Mouse (Mus musculus) cerebellum, adult 2 months (tissue): ENCODE measurements at regions not wholly inside any gene's neighbourhood (a gene's known extent, or its start where the extent isn't known, plus 50 kb on each side); places are given as distances from the start of the nearest gene placed in this dataset.

Experiments
- DNase-seq, 2 experiments: peaks; one replicate each; pipeline ENCODE4 v3.0.0; 2021
- H3K27ac ChIP-seq: fragments of 200-500 bp; 2 replicates; pipeline ENCODE4 v1.5.1; 2012; ENCODE audit warnings: low read length, control low read depth, inconsistent platforms; ENCODE audit not compliant: insufficient read depth
- H3K27me3 ChIP-seq: fragments of 200-500 bp; 2 replicates; pipeline ENCODE4 v1.6.1; 2012; ENCODE audit warnings: inconsistent platforms, mild to moderate bottlenecking, low read length, moderate library complexity; ENCODE audit not compliant: control insufficient read depth, insufficient read depth
- H3K4me1 ChIP-seq: fragments of 200-500 bp; 2 replicates; pipeline ENCODE4 v1.6.1; 2011; ENCODE audit warnings: low read length; ENCODE audit not compliant: control insufficient read depth, insufficient read depth
- H3K4me3 ChIP-seq: fragments of 200-500 bp; replicated peaks from 2 replicates; pipeline ENCODE3; 2011; ENCODE audit warnings: mild to moderate bottlenecking, low read depth, low read length, control low read depth; ENCODE audit not compliant: insufficient read depth
- CTCF ChIP-seq: fragments of 200-500 bp; IDR thresholded peaks from 2 replicates; pipeline ENCODE4 v1.5.1; 2011; ENCODE audit warnings: low read depth, mild to moderate bottlenecking, control low read depth, low read length, moderate library complexity, borderline replicate concordance; ENCODE audit not compliant: insufficient read depth
- POLR2A ChIP-seq: fragments of 200-500 bp; IDR thresholded peaks from 2 replicates; pipeline ENCODE4 v1.6.1; 2011; ENCODE audit warnings: low read length, control low read depth, borderline replicate concordance; ENCODE audit not compliant: insufficient read depth
- WGBS: fragments of 180-500 bp; shearing (Covaris S2); methylation state at CpG from one replicate; pipeline ENCODE4 v1.1.7; 2018; 5-methylcytosine and 5-hydroxymethylcytosine counted together

DNA sequence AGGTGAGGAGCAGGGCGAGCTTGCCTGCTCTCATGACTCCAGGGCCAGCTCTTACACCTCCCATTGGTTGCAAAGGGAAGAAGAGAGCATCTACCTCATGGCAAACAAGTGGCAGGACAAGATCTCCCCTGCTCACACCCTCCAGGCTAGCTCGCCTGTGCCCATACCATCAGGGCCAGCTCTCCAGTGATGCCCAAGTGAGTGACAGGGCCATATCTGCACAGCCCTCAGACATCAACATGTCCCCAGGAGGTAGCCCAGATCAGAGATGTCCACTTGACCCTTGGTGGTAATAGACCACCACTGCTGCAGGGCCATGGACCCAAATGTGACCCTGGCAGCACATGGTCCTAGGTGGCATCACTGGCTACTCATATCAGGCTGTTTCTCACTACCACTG is 133.9 kb upstream of the Tfap2d start:
- 75% methylated on average over 2 of the region's 2 CpGs for WGBS
- TF ChIP-seq POLR2A (no peak), CTCF (no peak)
- no peak overlapping the region for H3K27ac ChIP-seq

DNA sequence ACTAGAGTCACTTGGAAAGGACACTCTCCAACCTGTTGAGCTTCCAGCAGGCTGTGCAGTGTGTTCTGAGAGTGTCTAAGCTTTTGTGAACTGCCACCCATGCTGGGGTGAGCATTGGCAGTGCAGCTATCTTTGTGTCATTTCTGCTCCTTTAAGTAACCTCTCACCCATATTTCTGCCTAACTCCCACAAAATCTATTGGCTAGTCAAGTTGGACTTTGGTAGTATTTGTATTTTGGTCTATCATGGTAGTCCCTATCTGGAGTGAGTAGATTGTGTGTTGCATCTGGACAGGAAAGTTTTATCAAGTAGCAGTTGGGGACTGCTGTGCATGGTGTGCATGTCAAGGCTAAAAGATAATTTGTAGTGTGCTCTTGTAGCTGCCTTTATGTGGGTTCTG is 132.6 kb upstream of the Tfap2d start:
- DNase-seq = no peak
- H3K27ac ChIP-seq = no peak overlapping the region
- TF ChIP-seq CTCF = no peak
- TF ChIP-seq POLR2A = no peak
- H3K4me1 ChIP-seq = no peaks in the 10 kb centered on the region
- H3K4me3 ChIP-seq = no peak overlapping the region
- H3K27me3 ChIP-seq = no peaks in the 10 kb centered on the region

More for the DNA sequence above, 133.9 kb upstream of the Tfap2d start:
- Histone ChIP-seq H3K27me3 (no peaks in the 10 kb centered on the region), H3K4me3 (no peak overlapping the region), H3K4me1 (no peaks in the 10 kb centered on the region)
- DNase-seq = no peak

DNA sequence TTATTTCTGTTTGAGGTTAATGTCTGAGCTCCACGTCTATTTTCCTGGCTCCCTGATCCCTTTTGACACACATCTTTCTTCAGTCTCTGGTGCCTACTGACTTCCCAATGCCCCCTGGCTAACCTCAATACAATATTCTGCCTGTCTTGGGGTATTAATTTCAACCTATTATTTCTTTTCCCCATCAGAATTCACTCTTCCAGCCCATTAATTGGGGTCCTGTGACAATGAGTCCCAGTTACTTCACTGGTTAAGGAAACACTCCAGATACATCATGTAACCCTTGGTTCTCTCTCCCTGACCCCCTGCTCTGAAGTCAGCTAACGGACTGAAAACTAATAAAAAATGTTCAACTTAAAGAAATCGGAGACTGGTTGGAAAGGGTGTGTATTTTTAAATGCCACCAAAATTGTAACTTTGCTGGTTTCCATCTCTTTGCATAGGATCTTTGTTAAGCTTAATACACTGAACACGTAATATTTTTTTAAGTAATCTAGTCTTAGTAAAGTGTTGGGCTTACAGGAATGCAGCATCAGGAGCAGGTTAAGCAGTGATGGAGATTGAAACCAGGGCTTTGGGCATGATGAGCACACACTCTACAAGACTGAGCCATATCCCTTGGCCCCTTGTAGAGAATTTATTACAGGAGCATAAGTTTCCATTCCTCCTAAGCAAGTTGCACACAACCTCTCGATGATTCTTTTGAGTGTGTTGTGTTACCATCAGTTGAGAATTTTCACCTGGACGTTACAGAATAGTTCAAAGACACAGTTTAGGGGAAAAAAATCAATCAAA is 128.8 kb upstream of the Tfap2d start:
- H3K4me1 ChIP-seq = no peaks in the 10 kb centered on the region
- 89% methylated on average over 6 of the region's 6 CpGs for WGBS
- H3K4me3 ChIP-seq = no peak overlapping the region
- no peak for DNase-seq
- TF ChIP-seq POLR2A (no peak), CTCF (no peak)
- no peak overlapping the region for H3K27ac ChIP-seq
- no peaks in the 10 kb centered on the region for H3K27me3 ChIP-seq

DNA sequence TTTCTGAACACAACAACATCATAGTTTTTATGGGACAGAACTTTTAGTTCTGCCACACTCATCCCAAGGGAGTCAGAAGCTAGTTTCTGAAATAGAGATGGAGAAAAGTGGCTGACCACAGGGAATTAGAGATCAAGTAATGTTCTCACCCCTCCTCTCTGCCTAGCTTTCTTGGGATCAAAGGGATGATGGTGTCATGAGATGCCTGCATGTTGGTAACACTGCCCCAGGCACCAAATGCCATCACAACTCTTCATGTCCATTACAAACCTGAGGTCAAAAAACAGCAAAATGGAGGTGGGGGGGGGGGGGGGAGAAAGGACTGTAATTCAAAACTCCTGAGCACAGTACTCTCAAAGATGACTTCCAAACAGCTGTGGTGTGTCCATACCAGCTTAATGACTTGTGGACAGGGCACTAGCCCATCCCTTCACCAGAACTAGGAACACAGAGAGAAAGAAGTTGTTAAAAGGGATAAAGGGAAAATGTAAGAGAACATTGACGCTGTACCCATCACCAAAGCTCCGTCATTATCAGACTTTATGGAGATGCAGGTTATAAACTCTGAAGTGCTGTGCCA is 127.9 kb upstream of the Tfap2d start:
- 99% methylated on average over 2 of the region's 2 CpGs for WGBS
- TF ChIP-seq POLR2A (no peak), CTCF (no peak)
- H3K27ac ChIP-seq = no peak overlapping the region
- no peak for DNase-seq
- no peaks in the 10 kb centered on the region for H3K4me1 ChIP-seq
- H3K27me3 ChIP-seq = no peaks in the 10 kb centered on the region
- no peak overlapping the region for H3K4me3 ChIP-seq

DNA sequence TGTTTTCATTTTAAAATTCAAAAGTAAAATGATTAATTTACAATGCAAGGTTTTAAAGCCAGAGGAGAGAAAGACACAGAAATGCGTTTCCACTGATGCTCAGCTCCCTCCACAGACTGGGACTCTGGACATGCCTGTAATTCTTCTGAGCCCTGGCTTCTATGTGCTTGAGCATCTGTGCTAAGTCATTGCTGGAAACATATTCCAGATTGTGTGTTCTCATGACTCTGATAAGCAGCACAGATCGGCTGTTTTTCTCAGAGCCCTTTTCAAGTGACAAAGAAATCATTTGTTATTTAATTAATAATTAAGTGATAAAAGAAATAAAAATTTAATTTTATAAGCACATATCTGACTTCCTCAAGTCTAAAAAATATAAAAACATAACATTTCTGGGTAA is 127.3 kb upstream of the Tfap2d start:
- TF ChIP-seq POLR2A = no peak
- TF ChIP-seq CTCF = no peak
- Histone ChIP-seq H3K4me1 (no peaks in the 10 kb centered on the region), H3K27me3 (no peaks in the 10 kb centered on the region), H3K4me3 (no peak overlapping the region), H3K27ac (no peak overlapping the region)
- no peak for DNase-seq
- 78% methylated on average over 2 of the region's 2 CpGs for WGBS

DNA sequence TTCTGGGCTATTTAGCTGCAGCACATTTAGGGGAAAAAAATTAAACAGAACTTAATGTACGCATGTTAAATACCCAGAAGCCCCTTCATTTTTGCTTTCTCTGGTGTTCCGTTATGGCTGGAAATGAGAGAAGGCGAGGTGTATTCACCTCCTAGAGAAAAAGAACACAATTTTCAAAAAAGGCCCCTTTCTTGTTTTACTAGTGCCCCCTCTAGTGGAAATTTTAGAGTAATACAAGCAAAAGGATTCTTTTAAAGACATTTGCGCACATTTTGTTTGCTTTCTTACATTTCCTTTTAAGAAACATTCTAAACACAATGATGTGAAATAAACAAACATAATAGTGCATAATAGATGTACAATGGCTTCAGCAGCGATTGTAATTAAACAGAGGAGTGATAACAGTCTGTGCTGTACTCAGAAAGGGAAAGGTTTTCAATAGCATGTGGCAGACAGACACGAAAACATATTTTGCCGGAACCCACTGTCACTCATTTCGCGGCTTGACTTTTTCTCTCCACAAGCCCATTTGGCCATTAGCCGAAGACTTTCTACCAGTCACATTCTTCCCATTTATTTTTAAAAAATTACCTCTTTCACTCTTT is 126.0 kb upstream of the Tfap2d start:
- no peak overlapping the region for H3K4me3 ChIP-seq
- WGBS = 22% methylated on average over 10 of the region's 10 CpGs
- H3K4me1 ChIP-seq = no peaks in the 10 kb centered on the region
- H3K27me3 ChIP-seq = no peaks in the 10 kb centered on the region
- H3K27ac ChIP-seq = no peak overlapping the region
- TF ChIP-seq CTCF = peak; percentile 39; the same call in 1 of the 2 replicates
- TF ChIP-seq POLR2A = no peak
- peak in 1 of 2 experiments; percentile 14 for DNase-seq

DNA sequence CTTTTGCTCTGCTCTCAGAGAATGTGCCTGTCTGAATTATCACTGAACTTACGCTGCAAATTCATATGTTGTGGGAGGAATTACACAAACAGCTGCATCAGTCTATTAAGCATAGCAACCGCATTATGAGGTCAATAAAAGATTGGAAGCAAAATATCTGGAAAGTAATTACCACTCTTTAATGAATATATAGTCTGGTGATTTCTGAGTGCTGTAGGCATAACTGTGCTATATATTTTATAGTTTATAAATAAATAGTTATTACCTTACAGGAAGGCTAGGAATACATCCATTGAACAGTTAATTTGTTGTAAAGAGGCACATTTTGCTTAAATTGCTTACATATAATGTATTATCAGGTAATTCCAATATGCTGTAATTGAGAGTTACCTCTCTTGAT is 123.7 kb upstream of the Tfap2d start:
- Histone ChIP-seq H3K27ac (no peak overlapping the region), H3K4me3 (no peak overlapping the region), H3K27me3 (no peaks in the 10 kb centered on the region), H3K4me1 (no peaks in the 10 kb centered on the region)
- no peak for TF ChIP-seq POLR2A
- TF ChIP-seq CTCF = no peak
- DNase-seq = no peak
- WGBS = 87% methylated on average over 2 of the region's 2 CpGs

DNA sequence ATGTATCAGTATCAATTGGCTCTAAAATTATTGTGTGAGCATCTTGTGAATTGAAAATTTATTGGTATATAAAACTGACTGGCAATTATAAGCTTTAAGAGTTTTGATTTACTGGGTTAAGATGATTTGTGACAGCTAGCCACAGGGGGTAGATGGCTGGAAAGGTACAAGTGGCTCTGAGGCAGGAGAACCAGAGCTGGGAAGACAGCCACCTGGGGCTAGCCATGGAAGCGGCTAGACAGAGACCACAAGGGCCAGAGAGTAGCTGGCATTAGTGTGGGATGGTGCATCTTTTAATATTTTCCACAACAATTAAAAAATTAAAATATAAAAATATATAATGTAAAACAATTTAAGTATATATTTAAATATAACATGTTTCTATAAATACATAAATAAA is 86.0 kb upstream of the Tfap2d start:
- Histone ChIP-seq H3K4me3 (no peak overlapping the region), H3K27ac (no peak overlapping the region), H3K4me1 (no peaks in the 10 kb centered on the region), H3K27me3 (no peaks in the 10 kb centered on the region)
- TF ChIP-seq POLR2A (no peak), CTCF (no peak)
- 20% methylated on average over 1 of the region's 1 CpGs for WGBS
- no peak for DNase-seq
